Mouse (Mus musculus) monocyte, adult 5-6 weeks (primary cell): ENCODE results near the gene Ppp1r27. TPM values are rescaled to one million over a fixed set of nuclear protein-coding genes. Genes with fewer than 3 reads are reported as not detected.
"Not testable (repeated sequence)": the region's sequence is repeated elsewhere in the genome, so short reads cannot be mapped to it uniquely, and the experiment has no call there.

ENCODE experiments used
- ATAC-seq: fragments of 153-309, 156-312 bp; replicated peaks from 2 replicates; pipeline ENCODE4 v1.8.0; 2017; ENCODE audit warnings: mild to moderate bottlenecking; ENCODE audit not compliant: low TSS enrichment, insufficient number of reproducible peaks, severe bottlenecking, poor library complexity, low FRiP score
- total RNA-seq: library from RNA; stranded (forward); fragments of 200-1000, 200-491, 200-594 nt; gene quantifications from 3 replicates; pipeline ENCODE4 v1.2.3, GENCODE M21; 2017

Gene Ppp1r27
- not detected in 3 replicates for total RNA-seq

DNA sequence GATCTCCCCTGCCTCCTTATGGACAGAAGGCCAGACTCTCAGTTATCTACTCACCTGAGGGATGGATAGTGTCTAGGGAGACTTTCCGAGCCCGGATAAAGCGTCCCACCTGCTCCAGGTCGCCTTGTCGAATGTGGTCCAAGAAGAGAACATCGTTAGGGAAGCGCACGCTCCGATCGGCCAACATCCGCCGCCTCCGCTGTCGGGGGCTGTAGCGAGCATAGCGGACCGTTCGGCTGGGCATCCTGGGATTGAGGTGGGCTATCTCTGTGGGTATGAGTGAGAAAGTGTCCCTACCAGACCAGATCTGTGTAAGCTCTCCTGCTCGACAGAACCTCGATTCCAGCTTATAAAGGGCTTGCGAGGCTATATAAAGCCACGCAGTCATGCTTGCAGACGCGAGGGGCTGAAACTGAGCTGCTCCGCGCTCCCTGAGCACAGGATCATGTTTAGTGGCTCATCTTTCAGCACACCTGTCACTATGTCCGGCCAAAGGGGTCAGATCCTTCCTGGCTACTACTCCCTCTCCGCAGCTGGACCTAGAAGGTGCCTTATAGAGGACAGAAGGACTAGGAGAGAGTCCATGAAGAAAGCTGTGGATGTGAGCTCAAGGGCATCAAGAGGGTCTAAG lies at the start of gene Ppp1r27:
Gene Ppp1r27 (minus strand): TSS at position 323 of the 631 bp plus-strand sequence.
- ATAC-seq: no peak

GRCm38 (mm10) chr11:120600716-120601115 lies 49.8 kb upstream of the Ppp1r27 start:
- ATAC-seq: no peak

DNA sequence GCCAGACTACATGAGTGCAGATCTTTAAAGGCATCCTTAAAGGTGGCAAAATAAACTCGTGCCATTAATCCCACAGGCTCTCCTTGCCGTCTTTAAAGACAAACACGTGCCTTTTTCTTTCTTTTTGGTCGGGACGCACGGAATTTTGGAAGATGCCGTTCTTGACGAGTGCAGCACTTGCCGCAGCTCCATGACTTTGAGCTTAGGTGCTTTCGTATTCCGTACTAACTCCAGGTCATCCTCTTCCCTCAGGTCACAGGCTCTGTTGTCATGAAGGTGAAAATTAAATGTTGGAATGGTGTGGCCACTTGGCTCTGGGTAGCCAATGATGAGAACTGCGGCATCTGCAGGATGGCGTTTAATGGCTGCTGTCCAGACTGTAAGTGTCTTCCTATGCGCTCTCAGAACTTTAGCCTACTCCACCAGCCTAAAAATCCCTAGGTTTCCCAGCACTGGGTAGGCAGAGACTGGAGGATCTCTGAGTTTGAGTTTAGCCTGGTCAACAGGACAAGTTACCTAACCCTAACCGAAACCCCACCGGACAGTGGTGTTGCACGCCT lies 48.1 kb upstream of the Ppp1r27 start:
- ATAC-seq: no peak

DNA sequence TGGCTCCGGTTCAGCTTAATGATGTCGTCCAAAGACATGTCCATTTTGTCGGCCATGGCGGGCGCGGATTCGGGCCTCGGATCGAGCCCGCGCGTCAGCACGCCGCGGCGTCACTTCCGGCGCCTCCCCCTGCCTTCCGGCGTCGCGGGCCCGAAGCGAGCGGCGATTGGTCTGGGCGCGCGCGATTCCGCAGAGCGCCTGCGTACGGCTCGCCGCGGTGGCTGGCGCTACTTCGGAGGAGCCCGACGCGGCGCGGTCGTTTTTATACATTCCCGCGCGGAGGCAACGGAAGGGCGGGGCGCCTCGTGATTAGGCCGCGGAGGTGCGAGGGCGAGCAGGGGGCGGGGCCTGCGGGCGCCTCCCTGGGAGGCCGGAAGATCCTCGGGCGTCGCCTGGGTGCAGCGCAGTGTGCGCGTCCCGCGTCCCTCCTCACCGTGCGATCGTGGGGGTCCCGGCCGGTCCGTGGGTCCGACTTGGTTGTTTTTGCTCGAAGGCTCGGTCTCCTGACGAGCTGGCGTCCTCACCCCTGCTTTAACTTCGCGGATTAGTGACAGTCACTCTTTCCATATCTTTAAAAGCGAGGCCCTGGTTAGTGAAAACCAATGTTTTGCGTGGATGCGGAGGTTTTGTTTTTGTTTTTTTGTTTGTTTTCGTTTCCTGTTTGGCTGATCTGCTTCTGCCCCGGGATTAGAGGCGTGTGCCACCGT lies 47.5 kb upstream of the Ppp1r27 start, which contains the start of the genes Alyref and Anapc11:
Gene Alyref (minus strand): TSS at position 83 of the 707 bp plus-strand sequence.
Gene Anapc11 (plus strand): TSS at position 139 of the 707 bp plus-strand sequence.
- ATAC-seq: peak; percentile 89

GRCm38 (mm10) chr11:120597240-120598235 lies 46.6 kb upstream of the Ppp1r27 start:
- ATAC-seq: no peak

- no peak for ATAC-seq
Observed at GRCm38 (mm10) chr11:120588531-120588930, 37.6 kb upstream of the Ppp1r27 start.

GRCm38 (mm10) chr11:120583937-120584336 lies 33.0 kb upstream of the Ppp1r27 start:
- ATAC-seq: no peak

GRCm38 (mm10) chr11:120582982-120583293 lies 32.0 kb upstream of the Ppp1r27 start:
- not testable (repeated sequence) for ATAC-seq

DNA sequence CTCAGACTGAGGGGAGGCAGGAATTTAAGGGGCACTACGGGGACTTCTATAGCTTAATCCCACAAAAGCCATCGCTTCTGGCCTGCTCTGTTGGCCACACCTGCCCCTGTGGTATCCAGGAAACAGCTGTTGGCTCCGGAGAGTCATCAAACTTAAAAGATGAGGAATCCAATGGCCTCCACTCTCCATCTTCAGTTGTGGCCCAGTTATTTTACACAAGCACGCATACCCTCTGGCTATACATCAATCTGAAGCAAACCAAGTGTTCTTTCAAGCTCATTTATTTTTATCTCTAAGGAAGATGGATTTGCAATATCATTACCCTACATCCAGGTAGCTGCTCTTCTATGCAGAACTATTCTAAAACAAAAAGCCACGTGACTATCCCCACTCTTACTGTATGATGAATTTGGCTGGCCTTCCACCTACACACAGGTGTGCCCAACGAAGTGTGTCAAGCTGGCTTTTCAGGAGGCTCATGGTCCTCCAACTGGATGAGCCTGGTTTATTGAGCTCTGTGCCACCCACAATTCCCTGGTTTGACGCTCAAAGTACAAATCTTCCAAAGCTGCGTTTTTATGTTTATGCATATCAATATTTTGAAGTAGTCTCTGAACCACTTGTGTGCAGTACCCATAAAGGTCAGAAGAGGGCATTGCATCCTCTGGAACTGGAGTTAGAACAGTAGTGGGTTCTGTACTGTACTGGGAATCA lies 31.5 kb upstream of the Ppp1r27 start:
- ATAC-seq: 0 out of 2 replicates have a peak, but pooled peaks have one; percentile 6

DNA sequence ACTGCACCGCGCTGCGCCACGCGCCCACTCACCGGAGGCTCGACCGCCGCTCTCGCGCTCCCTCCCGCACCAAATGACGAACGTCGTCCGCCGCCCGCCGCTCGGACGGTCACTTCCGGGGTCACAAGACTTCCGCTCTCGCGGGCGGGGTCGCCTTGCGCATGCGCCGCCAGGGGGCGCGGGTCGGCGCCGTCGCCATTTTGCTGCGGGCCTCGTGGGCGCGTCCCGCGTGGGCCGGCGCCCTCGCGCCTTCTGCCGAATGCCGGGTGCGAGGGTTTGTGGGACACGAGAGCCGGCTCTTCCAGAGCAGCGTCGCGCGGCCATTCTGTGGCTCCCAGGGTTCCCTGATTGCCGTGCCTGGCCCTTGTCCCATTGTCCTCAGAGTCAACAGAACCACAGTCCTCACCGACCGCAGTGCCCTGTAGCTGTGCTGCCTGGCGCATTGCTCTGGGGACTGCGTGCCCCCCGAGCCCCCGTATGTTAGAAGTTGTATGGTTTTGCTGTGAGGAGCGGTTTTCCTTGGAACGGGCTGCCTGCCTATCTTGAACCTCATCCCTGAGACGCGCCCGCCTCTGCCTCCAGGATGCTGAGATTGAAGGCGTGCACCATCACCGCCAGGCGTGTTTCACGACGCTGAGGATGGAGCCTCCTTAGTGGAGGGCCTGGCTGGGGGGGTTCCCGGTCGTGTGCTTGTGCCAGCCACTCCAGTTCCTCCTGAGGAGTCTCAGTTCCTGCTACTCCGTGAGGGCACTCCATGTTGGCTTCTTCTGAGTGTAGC lies 30.7 kb upstream of the Ppp1r27 start, which contains the start of gene Arhgdia:
Gene Arhgdia (minus strand): TSS at position 135 of the 778 bp plus-strand sequence.
- peak; percentile 66 for ATAC-seq

DNA sequence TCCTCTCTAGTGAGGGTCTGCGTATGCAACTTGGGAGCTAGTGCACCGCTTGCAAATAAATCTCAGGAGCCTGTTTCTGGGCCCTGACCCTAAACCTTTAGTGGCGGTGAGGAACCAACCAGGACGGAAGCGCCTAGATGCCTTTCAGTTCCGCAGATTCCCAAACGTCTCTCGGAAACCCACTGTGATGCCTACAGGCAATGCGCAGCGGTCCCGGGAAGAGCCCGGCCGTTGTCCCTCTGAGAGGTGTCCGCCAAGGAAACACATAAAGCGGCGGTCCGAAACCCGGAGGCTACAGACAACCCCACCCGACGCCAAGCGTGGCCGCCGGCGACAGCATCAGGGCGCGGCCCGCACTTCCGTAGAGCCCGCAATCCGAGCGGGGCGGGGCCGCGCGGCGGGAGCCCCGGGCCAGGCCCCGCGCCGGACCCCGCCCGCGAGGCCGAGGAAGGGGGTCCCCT lies 30.0 kb upstream of the Ppp1r27 start:
- ATAC-seq: no peak

- no peak for ATAC-seq
Observed at GRCm38 (mm10) chr11:120580190-120580589, 29.3 kb upstream of the Ppp1r27 start.

- 0 out of 2 replicates have a peak, but pooled peaks have one; percentile 19 for ATAC-seq
Observed at GRCm38 (mm10) chr11:120579316-120580107, 28.6 kb upstream of the Ppp1r27 start.

- no peak for ATAC-seq
Observed at GRCm38 (mm10) chr11:120578694-120579243, 27.8 kb upstream of the Ppp1r27 start.

- no peak for ATAC-seq
Observed at GRCm38 (mm10) chr11:120578024-120578693, 27.2 kb upstream of the Ppp1r27 start.
